Mouse (Mus musculus): ENCODE measurements at regions not wholly inside any gene's neighbourhood (a gene's known extent, or its start where the extent isn't known, plus 50 kb on each side); places are given as distances from the start of the nearest gene placed in this dataset.

DNA sequence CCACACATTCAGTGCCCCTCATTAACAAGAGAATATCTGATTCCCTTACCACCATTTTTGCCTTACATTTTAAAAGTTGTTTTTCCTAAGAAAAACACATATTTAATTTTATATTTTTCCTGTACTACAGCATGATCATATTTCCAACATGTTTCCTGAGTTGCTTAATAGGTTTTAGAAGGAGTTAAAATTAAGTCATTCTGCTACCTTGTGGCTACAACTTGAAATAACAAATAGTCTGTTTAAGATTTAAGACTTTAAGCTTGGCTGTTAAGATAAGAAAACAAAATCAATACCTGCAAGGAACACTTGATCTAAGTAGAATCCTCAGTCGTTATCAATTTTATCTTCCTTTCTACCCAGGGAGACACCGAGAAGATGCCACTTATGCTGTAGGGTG, 117.9 kb upstream of the Itga1 start:
- TF ChIP-seq MAFK (IDR thresholded peaks at IDR 0.05; ENCODE audit: insufficient read depth, low read depth, low read length), result no peak
- no peak for TF ChIP-seq ZC3H11A (IDR thresholded peaks at IDR 0.05; ENCODE audit: borderline replicate concordance, low read depth, low read length)
